Mouse (Mus musculus): ENCODE results near the gene Dync1i1.

- no peak for TF ChIP-seq POLR2A (IDR thresholded peaks at IDR 0.05; ENCODE audit: insufficient read length, low read depth)
- no peak for TF ChIP-seq TCF12 (IDR thresholded peaks at IDR 0.05; ENCODE audit: insufficient read depth, poor library complexity, severe bottlenecking)
- no peak for TF ChIP-seq USF1 (IDR thresholded peaks at IDR 0.05; ENCODE audit: low read depth)
- TF ChIP-seq REST (IDR thresholded peaks at IDR 0.05; ENCODE audit: insufficient read depth, insufficient read length), result no peak
- TF ChIP-seq E2F4 (IDR thresholded peaks at IDR 0.05; ENCODE audit: insufficient read depth), result no peak
Measured at GRCm38 (mm10) chr6:5969613-5970012, 244.2 kb downstream of the Dync1i1 start.
